In genomic region chr7:97645060-97645459, GRCm38 (mm10) we compare ENCODE assay signal across 28 mouse cellular contexts. TPM values are rescaled to one million over a fixed set of nuclear protein-coding genes. Genes with fewer than 3 reads are reported as not detected.
DNase-seq lines count a peak whose midpoint lies in the region; ATAC-seq and TF ChIP-seq lines count a peak whose summit lies in the region.
"Had no signal": no experiment of that assay in that cellular context is flagged by ENCODE, and none has a peak within 500 bp of the region (broad histone marks: within the 10 kb centered on the region; RNA-seq: fewer than 3 reads in every experiment).

No protein-coding gene starts in this region.

- H3K27ac ChIP-seq in layer of hippocampus, adult 2 months = peak overlapping the region; percentile 9; the same call in 1 of the 2 replicates
- H3K27ac ChIP-seq in stomach, postnatal 0 days (replicated peaks) = no peak overlapping the region
- H3K27ac ChIP-seq: heart, embryonic 10.5 days; heart, embryonic 15.5 days; hindbrain, embryonic 13.5 days; left cerebral cortex, adult 2 months; limb, embryonic 12.5 days; liver, embryonic 15.5 days; macrophage; midbrain, embryonic 13.5 days; neural tube, embryonic 13.5 days had no signal

- 54% methylated on average over 3 of the region's 3 CpGs for WGBS in stomach, postnatal 0 days

- H3K36me3 ChIP-seq in stomach, postnatal 0 days (ENCODE audit: control insufficient read depth, insufficient read depth, low read length) = no peaks in the 10 kb centered on the region
- H3K36me3 ChIP-seq: heart, embryonic 15.5 days; hindbrain, embryonic 13.5 days; liver, embryonic 15.5 days; midbrain, embryonic 13.5 days had no signal

- H3K27me3 ChIP-seq in stomach, postnatal 0 days (ENCODE audit: control insufficient read depth, insufficient read depth, low read length) = no peaks in the 10 kb centered on the region
- H3K27me3 ChIP-seq: heart, embryonic 15.5 days; hindbrain, embryonic 13.5 days; limb, embryonic 12.5 days; liver, embryonic 15.5 days; midbrain, embryonic 13.5 days; neural tube, embryonic 13.5 days had no signal

- no peak overlapping the region for H3K4me3 ChIP-seq in layer of hippocampus, adult 2 months
- H3K4me3 ChIP-seq in stomach, postnatal 0 days (ENCODE audit: low read depth, low read length) = no peak overlapping the region
- H3K4me3 ChIP-seq: heart, embryonic 10.5 days; heart, embryonic 15.5 days; hindbrain, embryonic 13.5 days; left cerebral cortex, adult 2 months; limb, embryonic 12.5 days; liver, embryonic 15.5 days; midbrain, embryonic 13.5 days; neural tube, embryonic 13.5 days had no signal

- no peak for TF ChIP-seq EP300 in stomach, postnatal 0 days (optimal IDR thresholded peaks at IDR 0.05)

- ATAC-seq in stomach, postnatal 0 days (ENCODE audit: low FRiP score, low TSS enrichment) = peak; percentile 61; the same call in 1 of the 2 replicates
- ATAC-seq: activated CD4-positive, CD25-positive, alpha-beta regulatory T cell, adult 4 months; forebrain, embryonic 14.5 days; intestine, postnatal 0 days; midbrain, embryonic 13.5 days had no signal

- no peak overlapping the region for H3K4me2 ChIP-seq in stomach, postnatal 0 days (replicated peaks; ENCODE audit: low read depth)
- H3K4me2 ChIP-seq: heart, embryonic 15.5 days; hindbrain, embryonic 13.5 days; limb, embryonic 12.5 days; liver, embryonic 15.5 days; midbrain, embryonic 13.5 days; neural tube, embryonic 13.5 days had no signal

- no peak overlapping the region for H3K9ac ChIP-seq in stomach, postnatal 0 days (ENCODE audit: low read length)
- H3K9ac ChIP-seq: heart, embryonic 15.5 days; hindbrain, embryonic 13.5 days; limb, embryonic 12.5 days; liver, embryonic 15.5 days; midbrain, embryonic 13.5 days; neural tube, embryonic 13.5 days had no signal

- no peak for DNase-seq in layer of hippocampus, adult 2 months (ENCODE audit: low spot score in 2 of 2)
- DNase-seq in layer of hippocampus, postnatal 10 days (ENCODE audit: low spot score in 2 of 2) = no peak
- DNase-seq in 3T3-L1 (ENCODE audit: low read depth, low spot score) = peak; percentile 59
- peak; percentile 10 for DNase-seq in Muller cell, postnatal 12 days (ENCODE audit: inconsistent ontology term)
- DNase-seq in stomach, postnatal 0 days (ENCODE audit: low spot score) = no peak
- no peak for DNase-seq in right cerebral cortex, postnatal 10 days (ENCODE audit: low spot score in 2 of 2)
- DNase-seq: adrenal gland, adult 2 months; cerebellum, adult 2 months; cerebellum, postnatal 14 days; gastrocnemius, postnatal 25 days; heart, adult 11 months; heart, postnatal 4 days; kidney, postnatal 14 days; thymus, adult 18-20 months; thymus, postnatal 36 days had no signal

- TF ChIP-seq CTCF in layer of hippocampus, adult 2 months (conservative IDR thresholded peaks at IDR 0.05) = no peak
- TF ChIP-seq CTCF in stomach, postnatal 0 days (IDR thresholded peaks at IDR 0.05; ENCODE audit: low read depth) = no peak

- no peaks in the 10 kb centered on the region for H3K9me3 ChIP-seq in stomach, postnatal 0 days (ENCODE audit: control insufficient read depth, low read length)
- H3K9me3 ChIP-seq: G1E; heart, embryonic 10.5 days; heart, embryonic 15.5 days; hindbrain, embryonic 13.5 days; limb, embryonic 12.5 days; liver, embryonic 15.5 days; midbrain, embryonic 13.5 days; neural tube, embryonic 13.5 days had no signal

- no peaks in the 10 kb centered on the region for H3K4me1 ChIP-seq in stomach, postnatal 0 days (replicated peaks; ENCODE audit: control insufficient read depth, insufficient read depth)
- H3K4me1 ChIP-seq: heart, embryonic 10.5 days; heart, embryonic 15.5 days; hindbrain, embryonic 13.5 days; limb, embryonic 12.5 days; liver, embryonic 15.5 days; neural tube, embryonic 13.5 days had no signal

RNA-seq across cellular contexts. Expression of gene Clns1a, which starts 51.4 kb away (rescaled TPM):
- total RNA-seq in layer of hippocampus, adult 2 months (2021) = 10 to 100 TPM; 91.0 to 94.3 TPM
- 10 to 100 TPM; 68.7 to 74.9 TPM for total RNA-seq in layer of hippocampus, postnatal 10 days (2021)
- 78.4 and 79.2 TPM in 2 replicates for polyA plus RNA-seq in stomach, postnatal 0 days (2015; fragmentation: Nextera tagmentation; extraction: Ambion mirVana)

Comparison
In these comparisons a context has a peak if more than half of its experiments do, and no peak if none do; other contexts are left out.
1. DNase-seq: peak in 3T3-L1 (single experiment) and Muller cell, postnatal 12 days (single experiment); none in layer of hippocampus, adult 2 months (0 of 2), layer of hippocampus, postnatal 10 days (0 of 2), stomach, postnatal 0 days (single experiment) and right cerebral cortex, postnatal 10 days (0 of 2).